Mouse (Mus musculus): ENCODE measurements around the gene Zdhhc18. TPM values are rescaled to one million over a fixed set of nuclear protein-coding genes. Genes with fewer than 3 reads are reported as not detected.

The Zdhhc18 gene
- polyA plus RNA-seq, 1 experiment = 31.6 TPM

DNA sequence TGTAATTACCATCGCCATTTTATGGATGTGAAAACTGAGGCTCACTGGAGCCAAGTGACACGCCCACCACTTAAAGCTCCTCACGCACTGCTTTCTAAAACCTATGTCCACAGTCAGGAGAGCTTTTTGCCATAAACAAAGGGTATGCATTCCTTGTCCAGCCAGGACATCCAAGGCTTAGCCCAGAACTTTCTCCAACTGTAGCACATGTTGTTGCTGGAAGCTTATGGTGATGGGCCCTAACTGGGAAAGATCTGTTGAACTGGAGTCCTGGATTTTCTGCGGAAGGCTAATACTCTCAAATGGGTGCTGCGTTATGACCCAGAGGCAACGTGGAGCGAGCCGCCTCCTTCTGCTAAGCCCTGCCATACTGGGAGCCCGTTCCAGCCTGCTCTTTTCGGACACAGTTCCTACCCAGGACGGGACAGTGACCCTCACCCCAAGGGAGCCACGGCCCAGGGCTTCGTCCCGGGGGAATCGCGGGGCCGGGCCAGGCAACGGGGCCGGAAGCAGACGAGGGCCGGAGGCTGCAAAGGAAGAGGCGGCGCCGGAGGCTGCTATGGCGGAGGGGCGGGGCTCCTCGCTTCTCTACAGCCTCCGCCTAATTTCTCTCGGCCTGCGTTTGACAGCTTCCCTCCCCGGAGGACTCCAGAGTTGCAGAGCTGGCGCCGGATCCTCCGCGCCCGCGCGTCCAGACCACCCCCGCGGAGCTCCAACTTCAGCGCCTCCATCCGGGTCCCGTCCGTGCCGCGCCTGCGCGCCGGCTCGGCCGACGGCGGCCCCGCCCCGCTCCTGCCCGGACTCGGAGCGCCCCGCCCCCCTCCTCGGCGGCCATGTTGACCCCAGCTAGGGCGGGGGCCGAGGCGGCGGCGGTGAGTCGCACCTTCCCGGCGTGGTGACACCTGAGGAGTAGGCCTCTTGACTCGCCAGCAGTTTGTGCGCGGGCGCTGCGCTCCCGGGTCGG lies 22.2 kb upstream of the Zdhhc18 start, which contains the start of gene Pigv:
Pigv (minus strand) TSS at position 767 of the 964 bp plus-strand sequence.
- H3K27ac ChIP-seq (ENCODE audit: insufficient read depth, low read depth, low read length) = peak within 1 kb of the TSS; percentile 100
- H3K4me1 ChIP-seq (ENCODE audit: control insufficient read depth, insufficient read depth, low read length) = peaks cover 26% of the 10 kb centered on the region; the same call in 1 of the 2 replicates
- TF ChIP-seq POLR2A (IDR thresholded peaks at IDR 0.05; ENCODE audit: low read depth, low read length) (peak; percentile 77), CTCF (conservative IDR thresholded peaks at IDR 0.05; ENCODE audit: insufficient read depth, insufficient read length, low read depth, low read length) (no peak)
- peak within 1 kb of the TSS; percentile 98 for H3K4me3 ChIP-seq (ENCODE audit: insufficient read depth, low read depth, low read length)
- H3K36me3 ChIP-seq (ENCODE audit: control insufficient read depth, insufficient read depth, low read length) = no peaks in the 10 kb centered on the region
- DNase-seq = peak; percentile 95
- no peaks in the 10 kb centered on the region for H3K27me3 ChIP-seq (replicated peaks; ENCODE audit: control insufficient read depth, insufficient read depth, low read length)
- WGBS = under 1% methylated on average over 76 of the region's 76 CpGs

DNA sequence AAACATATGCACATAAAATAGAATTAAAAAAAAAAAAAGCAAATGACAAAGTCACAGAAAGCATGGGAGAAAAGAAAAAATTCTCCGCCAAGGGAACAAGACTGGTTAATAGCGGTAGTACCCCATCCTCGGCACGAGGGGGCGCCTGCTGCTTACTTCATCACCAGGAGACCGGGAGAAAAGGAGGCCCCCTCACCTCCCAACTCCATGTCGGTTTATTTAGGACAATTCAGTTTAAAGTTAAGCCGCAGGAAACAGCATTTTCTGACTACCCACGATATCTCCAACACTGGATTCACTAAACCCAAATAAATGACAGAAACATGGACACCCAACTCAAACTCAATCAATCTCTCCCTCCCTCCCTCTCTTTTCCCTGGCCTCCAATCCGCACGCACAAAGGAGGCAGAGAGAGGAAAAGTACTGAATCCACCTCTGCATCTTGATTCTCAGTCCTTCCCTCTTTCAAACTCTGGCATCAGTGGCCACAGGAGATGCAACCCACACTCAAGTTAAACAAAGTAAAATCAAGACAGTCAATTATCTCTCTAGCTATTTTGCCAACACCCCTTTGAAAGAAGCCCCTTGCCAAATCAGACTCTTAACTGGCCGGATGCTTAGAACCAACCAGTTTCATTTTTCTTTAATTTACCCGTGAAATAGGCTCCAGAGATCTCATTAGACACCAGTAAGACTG lies 21.4 kb upstream of the Zdhhc18 start:
- H3K36me3 ChIP-seq (ENCODE audit: control insufficient read depth, insufficient read depth, low read length) = no peaks in the 10 kb centered on the region
- peaks cover 26% of the 10 kb centered on the region; the same call in 1 of the 2 replicates for H3K4me1 ChIP-seq (ENCODE audit: control insufficient read depth, insufficient read depth, low read length)
- TF ChIP-seq CTCF (conservative IDR thresholded peaks at IDR 0.05; ENCODE audit: insufficient read depth, insufficient read length, low read depth, low read length) = peak; percentile 85
- TF ChIP-seq POLR2A (IDR thresholded peaks at IDR 0.05; ENCODE audit: low read depth, low read length) = no peak
- WGBS = 1% methylated on average over 13 of the region's 13 CpGs
- peak; percentile 92 for DNase-seq
- no peaks in the 10 kb centered on the region for H3K27me3 ChIP-seq (replicated peaks; ENCODE audit: control insufficient read depth, insufficient read depth, low read length)
- H3K4me3 ChIP-seq (ENCODE audit: insufficient read depth, low read depth, low read length) = peak overlapping the region; percentile 98
- H3K27ac ChIP-seq (ENCODE audit: insufficient read depth, low read depth, low read length) = peak overlapping the region; percentile 100

DNA sequence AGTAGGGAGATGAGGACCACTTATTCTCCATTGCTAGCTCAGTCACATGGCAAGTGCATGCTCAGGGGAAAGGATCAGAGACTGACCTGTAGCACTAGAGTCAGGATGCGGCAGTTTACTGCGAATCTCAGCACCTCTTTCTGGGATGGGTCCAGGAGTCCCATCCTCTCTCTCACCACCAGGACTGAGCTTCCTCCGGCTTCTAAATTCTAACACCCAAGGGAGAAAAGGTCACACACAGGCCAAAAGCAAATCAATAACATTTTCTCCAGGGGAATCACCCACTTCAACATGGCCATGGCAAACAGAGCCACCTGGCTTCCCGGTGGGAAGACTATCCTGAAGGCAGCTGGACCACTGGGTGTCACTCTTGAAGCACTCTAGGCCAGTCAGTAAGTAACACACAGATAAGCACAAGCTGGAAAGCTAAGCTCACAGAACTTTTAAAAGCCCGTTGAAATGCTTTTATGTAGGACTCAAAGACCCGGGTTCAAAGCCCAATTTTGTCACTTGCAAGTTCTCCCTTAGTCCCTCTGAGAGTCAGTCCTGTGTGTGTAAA lies 19.8 kb upstream of the Zdhhc18 start:
- H3K36me3 ChIP-seq (ENCODE audit: control insufficient read depth, insufficient read depth, low read length) = no peaks in the 10 kb centered on the region
- WGBS = 40% methylated on average over 6 of the region's 6 CpGs
- no peaks in the 10 kb centered on the region for H3K27me3 ChIP-seq (replicated peaks; ENCODE audit: control insufficient read depth, insufficient read depth, low read length)
- peak; percentile 58 for DNase-seq
- H3K27ac ChIP-seq (ENCODE audit: insufficient read depth, low read depth, low read length) = no peak overlapping the region
- no peak overlapping the region for H3K4me3 ChIP-seq (ENCODE audit: insufficient read depth, low read depth, low read length)
- peaks cover 20% of the 10 kb centered on the region; the same call in 1 of the 2 replicates for H3K4me1 ChIP-seq (ENCODE audit: control insufficient read depth, insufficient read depth, low read length)
- TF ChIP-seq CTCF (conservative IDR thresholded peaks at IDR 0.05; ENCODE audit: insufficient read depth, insufficient read length, low read depth, low read length) (peak; percentile 49), POLR2A (IDR thresholded peaks at IDR 0.05; ENCODE audit: low read depth, low read length) (no peak)

DNA sequence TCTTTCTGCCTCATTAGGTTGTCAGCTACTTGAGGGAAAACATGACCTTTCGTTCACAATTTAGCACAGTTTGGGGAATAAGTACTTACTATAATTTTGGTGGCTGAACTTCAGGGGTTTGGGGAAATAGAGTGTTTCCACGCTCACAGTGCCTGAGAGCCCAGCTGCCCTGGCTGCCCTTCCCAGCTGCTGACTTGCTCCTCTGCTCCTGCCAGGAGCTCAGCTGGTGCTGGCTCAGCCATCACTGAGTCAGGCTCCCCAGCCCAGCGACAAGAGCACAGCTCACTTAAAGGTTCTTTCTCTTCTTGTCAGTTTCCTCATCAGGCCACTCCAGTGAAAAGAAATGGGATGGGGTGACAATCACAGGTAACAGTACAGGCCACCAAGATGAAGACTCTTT lies 18.6 kb upstream of the Zdhhc18 start:
- H3K27me3 ChIP-seq (replicated peaks; ENCODE audit: control insufficient read depth, insufficient read depth, low read length) = no peaks in the 10 kb centered on the region
- 64% methylated on average over 3 of the region's 3 CpGs for WGBS
- DNase-seq = no peak
- no peaks in the 10 kb centered on the region for H3K36me3 ChIP-seq (ENCODE audit: control insufficient read depth, insufficient read depth, low read length)
- no peak overlapping the region for H3K27ac ChIP-seq (ENCODE audit: insufficient read depth, low read depth, low read length)
- peaks cover 9% of the 10 kb centered on the region; the same call in 1 of the 2 replicates for H3K4me1 ChIP-seq (ENCODE audit: control insufficient read depth, insufficient read depth, low read length)
- TF ChIP-seq CTCF (conservative IDR thresholded peaks at IDR 0.05; ENCODE audit: insufficient read depth, insufficient read length, low read depth, low read length) (no peak), POLR2A (IDR thresholded peaks at IDR 0.05; ENCODE audit: low read depth, low read length) (no peak)
- H3K4me3 ChIP-seq (ENCODE audit: insufficient read depth, low read depth, low read length) = no peak overlapping the region

DNA sequence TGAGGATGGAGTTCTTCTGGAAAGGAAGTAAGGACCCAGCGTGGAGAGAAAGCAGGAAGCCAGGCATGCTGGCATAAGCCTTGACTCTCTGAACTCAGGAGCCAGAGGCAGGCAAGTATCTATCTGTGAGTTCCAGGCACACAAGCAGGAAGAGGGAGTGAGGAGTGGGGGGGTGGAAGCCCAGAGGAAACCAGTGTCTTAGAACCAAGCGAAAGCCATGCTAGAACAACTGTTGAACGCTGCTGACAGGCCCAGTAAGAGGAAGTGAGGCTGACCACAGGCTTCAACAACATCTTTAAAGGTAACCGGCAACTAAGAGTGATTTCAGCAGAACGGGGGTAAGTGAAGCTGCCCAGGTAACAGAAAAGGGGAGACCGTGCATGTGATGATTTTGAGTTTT lies 16.2 kb upstream of the Zdhhc18 start:
- peaks cover 4% of the 10 kb centered on the region; the same call in 1 of the 2 replicates for H3K4me1 ChIP-seq (ENCODE audit: control insufficient read depth, insufficient read depth, low read length)
- no peak for DNase-seq
- no peaks in the 10 kb centered on the region for H3K36me3 ChIP-seq (ENCODE audit: control insufficient read depth, insufficient read depth, low read length)
- H3K4me3 ChIP-seq (ENCODE audit: insufficient read depth, low read depth, low read length) = no peak overlapping the region
- no peaks in the 10 kb centered on the region for H3K27me3 ChIP-seq (replicated peaks; ENCODE audit: control insufficient read depth, insufficient read depth, low read length)
- TF ChIP-seq CTCF (conservative IDR thresholded peaks at IDR 0.05; ENCODE audit: insufficient read depth, insufficient read length, low read depth, low read length) (no peak), POLR2A (IDR thresholded peaks at IDR 0.05; ENCODE audit: low read depth, low read length) (no peak)
- WGBS = 78% methylated on average over 6 of the region's 6 CpGs
- no peak overlapping the region for H3K27ac ChIP-seq (ENCODE audit: insufficient read depth, low read depth, low read length)

DNA sequence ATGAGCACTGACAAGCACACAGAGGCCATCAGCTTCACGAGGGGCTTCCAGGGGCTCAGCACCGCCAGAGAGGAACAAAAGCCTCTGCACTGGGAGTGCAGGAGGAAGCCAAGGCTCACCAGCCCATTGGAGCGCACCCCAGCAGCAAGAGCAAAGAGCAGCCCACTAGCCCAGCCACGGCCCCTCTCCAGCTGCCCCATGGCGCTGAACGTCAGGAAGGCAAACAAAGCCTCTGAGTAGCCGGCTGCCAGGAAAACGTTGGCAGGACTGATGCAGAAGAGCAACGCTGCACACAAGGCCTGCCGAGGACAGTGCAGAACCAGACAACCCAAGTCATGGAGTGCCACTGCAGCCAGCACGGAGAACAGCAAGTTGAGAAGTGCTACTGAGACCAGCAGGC lies 15.2 kb upstream of the Zdhhc18 start:
- Histone ChIP-seq H3K27me3 (replicated peaks; ENCODE audit: control insufficient read depth, insufficient read depth, low read length) (no peaks in the 10 kb centered on the region), H3K4me3 (ENCODE audit: insufficient read depth, low read depth, low read length) (no peak overlapping the region), H3K4me1 (ENCODE audit: control insufficient read depth, insufficient read depth, low read length) (peaks cover 11% of the 10 kb centered on the region), H3K36me3 (ENCODE audit: control insufficient read depth, insufficient read depth, low read length) (no peaks in the 10 kb centered on the region), H3K27ac (ENCODE audit: insufficient read depth, low read depth, low read length) (no peak overlapping the region)
- TF ChIP-seq CTCF (conservative IDR thresholded peaks at IDR 0.05; ENCODE audit: insufficient read depth, insufficient read length, low read depth, low read length) (no peak), POLR2A (IDR thresholded peaks at IDR 0.05; ENCODE audit: low read depth, low read length) (no peak)
- DNase-seq = no peak
- 82% methylated on average over 11 of the region's 11 CpGs for WGBS

All from kidney, adult 2 months (tissue).